Mouse (Mus musculus): ENCODE results near the gene Robo4.
A peak's percentile ranks its signal among the peaks of the same experiment; 100 is the strongest.

Gene Robo4

GRCm38 (mm10) chr9:37403011-37403410, 1.3 kb downstream of the Robo4 start:
- no peak for DNase-seq

GRCm38 (mm10) chr9:37406372-37406771, 4.7 kb downstream of the Robo4 start:
- DNase-seq: peak; percentile 28

DNA sequence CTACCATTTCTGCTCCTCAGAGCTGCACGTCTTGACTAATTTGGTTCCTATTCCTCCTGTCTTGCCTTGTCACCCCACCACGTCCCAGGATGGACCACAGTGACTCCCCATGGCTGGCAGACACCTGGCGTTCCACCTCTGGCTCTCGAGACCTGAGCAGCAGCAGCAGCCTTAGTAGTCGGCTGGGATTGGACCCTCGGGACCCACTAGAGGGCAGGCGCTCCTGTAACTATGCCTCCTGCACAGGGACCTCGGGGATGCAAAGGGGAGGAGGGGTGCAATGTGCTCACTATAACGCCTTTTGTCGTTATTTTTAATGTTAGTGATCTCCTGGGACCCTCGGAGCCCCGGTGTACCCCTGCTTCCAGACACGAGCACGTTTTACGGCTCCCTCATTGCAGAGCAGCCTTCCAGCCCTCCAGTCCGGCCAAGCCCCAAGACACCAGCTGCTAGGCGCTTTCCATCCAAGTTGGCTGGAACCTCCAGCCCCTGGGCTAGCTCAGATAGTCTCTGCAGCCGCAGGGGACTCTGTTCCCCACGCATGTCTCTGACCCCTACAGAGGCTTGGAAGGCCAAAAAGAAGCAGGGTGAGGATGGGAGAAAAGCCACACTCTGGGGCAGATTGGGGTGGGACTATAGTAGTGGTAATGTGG, 6.3 kb downstream of the Robo4 start:
- DNase-seq: no peak

DNA sequence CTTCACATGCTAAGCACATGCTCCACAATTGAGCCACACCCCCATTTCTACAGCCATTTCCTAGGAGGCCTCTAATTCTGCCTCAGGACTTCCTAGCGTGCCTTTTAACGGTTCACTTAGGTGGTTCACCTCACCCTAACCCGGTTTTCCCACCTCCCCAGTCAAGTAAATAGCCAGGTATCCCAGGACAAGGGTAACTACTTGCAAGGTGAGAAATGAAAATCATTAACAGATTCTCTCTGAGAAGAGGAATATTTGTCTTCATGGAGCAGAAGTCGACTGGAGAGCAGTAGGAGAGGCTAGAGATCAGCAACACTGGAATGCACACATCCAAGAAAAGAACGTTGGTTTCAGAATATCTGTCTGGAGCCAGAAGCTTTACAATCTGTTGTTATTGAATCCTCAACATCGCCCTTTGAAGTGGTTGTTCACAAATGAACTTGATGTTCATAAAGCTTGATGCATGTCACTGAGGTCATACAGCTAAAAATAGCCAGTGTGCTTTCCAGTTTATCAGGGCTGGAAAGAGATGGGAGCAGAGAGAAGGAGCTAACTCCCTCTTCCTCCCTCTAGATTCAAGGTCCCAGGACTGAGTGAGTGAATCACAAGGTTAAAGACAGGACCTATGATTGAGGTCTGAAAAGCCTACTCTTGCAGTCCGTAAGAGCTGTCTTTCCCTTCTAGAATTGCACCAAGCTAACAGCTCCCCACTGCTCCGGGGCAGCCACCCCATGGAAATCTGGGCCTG, 8.2 kb downstream of the Robo4 start:
- DNase-seq: no peak

DNA sequence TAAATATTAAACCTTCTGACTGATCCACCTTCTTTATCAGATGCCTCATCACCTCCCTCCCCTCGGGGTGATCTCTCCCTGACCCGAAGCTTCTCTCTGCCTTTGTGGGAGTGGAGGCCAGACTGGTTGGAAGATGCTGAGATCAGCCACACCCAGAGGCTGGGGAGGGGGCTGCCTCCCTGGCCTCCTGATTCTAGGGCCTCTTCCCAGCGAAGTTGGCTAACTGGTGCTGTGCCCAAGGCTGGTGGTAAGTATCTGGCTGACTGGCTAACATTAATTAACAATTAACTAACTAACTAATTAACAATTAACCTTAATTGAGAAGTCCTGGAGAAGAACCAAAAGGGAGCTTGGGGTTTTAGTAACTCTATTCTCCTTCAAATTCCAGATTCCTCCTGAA, 11.3 kb downstream of the Robo4 start:
- DNase-seq: no peak

DNA sequence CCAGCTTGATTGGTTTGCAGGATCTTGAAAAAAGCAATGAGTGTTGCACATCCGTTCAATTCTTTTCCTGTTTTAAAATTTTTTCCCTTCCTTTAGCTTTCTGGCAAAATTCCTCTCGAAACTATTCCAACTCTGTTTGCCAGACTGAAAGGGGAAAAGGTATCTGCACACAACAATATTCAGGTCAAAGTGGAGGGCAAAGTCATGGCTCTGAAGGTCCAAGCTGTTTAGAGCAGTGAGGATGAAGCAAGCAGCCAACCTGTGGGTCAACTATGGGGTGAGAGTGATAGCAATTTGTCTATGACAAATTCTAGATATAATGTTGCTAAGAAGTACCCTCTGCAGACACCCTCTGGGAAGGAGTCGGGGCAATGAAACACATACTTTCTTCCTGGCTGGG, 13.0 kb downstream of the Robo4 start:
- no peak for DNase-seq

- DNase-seq: peak; percentile 26
Measured at GRCm38 (mm10) chr9:37418791-37419190, 17.1 kb downstream of the Robo4 start.

- peak; percentile 57 for DNase-seq
Measured at GRCm38 (mm10) chr9:37420676-37421075, 19.0 kb downstream of the Robo4 start.

DNA sequence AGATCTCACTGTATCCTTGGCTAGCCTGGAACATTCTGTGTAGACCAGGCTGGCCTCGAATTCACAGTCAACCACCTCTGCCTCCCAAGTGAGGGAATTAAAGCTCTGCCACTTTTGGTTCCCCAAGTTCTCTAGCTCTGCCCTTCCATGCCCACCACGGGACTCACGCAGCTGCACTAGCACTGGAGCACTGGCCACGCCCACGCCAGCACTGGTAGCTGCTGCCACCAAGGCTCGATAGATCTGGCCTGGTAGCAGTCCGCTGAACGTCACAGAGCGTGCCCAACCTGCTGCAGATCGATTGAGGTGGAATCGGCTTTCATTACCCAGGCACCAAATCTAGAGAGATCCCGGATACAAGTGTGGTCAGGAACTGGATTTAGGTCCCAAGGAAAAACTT, 19.5 kb downstream of the Robo4 start:
- DNase-seq: no peak

DNA sequence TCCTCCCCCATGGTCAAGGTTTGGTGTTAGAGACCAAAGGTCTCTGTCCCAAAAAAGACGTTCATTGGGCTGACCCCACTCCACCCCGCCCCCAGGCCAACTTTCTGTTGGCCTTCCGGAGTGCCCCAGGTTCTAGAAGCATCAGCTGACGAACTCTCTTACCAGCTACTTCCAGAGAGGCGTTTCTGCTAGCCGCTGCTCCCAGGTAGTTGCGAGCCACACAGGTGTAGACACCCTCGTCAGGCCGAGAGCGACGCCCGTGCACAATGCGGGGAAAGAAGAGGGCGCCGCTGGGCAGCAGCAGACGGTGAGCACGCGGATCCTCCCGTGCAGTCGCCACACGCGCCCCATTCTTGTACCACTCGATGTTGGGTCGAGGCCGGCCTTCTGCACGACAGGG, 27.6 kb downstream of the Robo4 start:
- no peak for DNase-seq

DNA sequence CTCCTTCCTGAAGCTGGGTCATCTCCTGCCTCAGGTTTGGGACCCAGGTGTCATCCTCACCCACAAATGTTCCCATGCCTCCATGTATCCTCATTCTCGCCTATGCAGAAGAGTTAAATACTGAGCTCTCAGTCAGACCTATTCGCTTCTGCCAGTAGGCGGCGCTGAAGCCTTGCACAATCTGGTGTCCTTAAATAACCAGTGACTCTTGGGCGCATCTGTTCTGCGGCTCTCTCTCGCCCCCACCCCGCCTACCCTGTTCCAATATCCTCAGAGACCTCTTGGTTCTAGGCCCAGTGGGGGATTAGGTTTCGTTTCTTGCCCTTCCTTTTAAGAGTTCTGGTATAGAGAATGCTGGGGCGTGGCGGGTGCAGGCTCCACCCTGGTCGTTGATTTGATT, 28.9 kb downstream of the Robo4 start:
- DNase-seq: peak; percentile 83

- DNase-seq: no peak
Measured at GRCm38 (mm10) chr9:37432026-37432666, 30.4 kb downstream of the Robo4 start.

- no peak for DNase-seq
Measured at GRCm38 (mm10) chr9:37432720-37433421, 31.2 kb downstream of the Robo4 start, which contains the start of gene Robo3. Gene Robo3 (minus strand): TSS chr9:37433246.

- no peak for DNase-seq
Measured at GRCm38 (mm10) chr9:37433823-37434560, 32.3 kb downstream of the Robo4 start.

DNA sequence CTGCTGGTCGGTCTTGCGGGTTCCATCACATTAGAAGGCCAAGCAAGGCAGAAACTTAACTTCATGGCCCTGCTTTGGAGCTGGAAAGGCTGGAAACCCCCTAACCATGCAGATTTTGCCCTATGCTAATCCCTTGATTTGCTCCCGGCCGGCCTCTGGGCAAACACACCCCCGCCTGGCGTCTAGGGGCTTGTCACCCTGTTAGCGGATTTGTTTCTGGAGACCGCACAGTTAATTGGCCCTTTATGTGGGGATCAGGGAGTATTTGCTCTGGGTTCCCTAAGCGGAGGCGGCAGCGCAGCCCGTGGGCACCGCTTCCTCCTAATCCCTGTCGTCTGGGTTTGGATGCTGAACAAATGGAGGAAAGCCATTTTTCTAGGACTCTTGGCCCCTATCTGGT, 33.2 kb downstream of the Robo4 start:
- DNase-seq: no peak

- no peak for DNase-seq
Measured at GRCm38 (mm10) chr9:37435616-37436015, 33.9 kb downstream of the Robo4 start.

DNA sequence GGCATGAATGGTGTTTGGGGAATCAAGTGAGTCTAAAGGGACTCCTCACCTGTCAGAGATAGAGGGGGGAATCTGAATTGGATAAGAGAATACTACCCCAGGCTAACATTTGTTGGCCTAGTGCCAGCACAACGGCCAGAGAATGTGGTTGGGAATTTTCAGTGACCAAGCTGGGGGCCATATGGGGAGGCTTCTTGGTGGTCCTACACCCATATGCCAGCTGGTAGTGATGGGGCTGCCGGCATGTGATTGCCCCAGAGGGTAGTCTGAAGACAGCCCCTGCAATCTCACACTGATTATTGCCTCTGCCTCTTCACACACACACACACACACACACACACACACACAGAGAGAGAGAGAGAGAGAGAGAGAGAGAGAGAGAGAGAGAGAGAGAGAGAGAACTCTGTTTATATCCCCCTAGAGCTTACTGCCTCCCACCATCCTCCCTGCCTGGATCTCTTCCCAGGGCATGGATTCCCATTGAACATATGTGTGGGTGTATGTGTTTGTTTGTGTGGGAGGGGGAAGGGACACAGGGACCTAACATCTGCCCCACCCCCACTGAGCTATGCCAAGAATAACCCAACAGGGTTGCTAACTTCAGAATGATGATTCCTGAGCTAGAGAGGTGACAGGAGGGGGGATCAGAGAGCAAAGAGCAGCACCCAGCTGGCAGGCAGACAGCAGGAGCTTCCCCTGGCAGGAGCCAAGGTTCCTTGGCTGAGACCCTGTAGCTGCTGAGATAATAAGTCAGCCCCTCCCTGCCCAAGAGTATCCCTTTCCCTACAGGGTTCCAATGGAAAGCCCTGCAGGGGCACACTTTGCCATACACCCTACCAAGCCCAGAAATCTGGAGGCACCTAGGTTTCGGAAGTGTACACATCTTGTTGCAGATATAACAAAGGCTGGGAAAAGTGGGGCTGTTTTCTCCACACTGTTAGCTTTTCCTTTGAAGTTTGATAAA, 36.4 kb downstream of the Robo4 start:
- DNase-seq: no peak

GRCm38 (mm10) chr9:37452401-37452800, 50.7 kb downstream of the Robo4 start:
- DNase-seq: no peak

- DNase-seq: no peak
Measured at GRCm38 (mm10) chr9:37453328-37453727, 51.6 kb downstream of the Robo4 start.

- DNase-seq: no peak
Measured at GRCm38 (mm10) chr9:37454011-37454492, 52.4 kb downstream of the Robo4 start.

DNA sequence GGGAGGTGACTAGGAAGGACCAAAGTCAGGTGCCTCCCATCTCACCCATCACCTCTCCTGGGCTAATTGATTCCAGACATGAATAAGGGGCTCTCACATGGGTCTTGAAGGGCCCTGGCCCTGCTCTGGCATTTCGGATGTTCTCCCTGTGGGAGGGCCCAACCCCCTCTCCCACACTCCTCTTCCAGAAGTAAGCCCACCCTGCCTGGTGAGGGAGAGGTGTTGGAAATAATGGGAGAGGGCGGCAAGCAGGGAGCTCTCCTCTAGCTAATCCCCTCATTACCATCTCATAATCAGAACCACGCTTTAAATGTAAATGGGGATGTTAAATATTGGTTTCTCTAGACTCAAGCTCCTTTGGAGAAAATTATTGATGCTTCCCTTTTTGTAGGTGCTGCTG, 53.3 kb downstream of the Robo4 start:
- no peak for DNase-seq

Measured in cerebellum, adult 9-10 months (tissue).